Mouse (Mus musculus) liver, embryonic 14.5 days (tissue): Measurements from ENCODE around the gene Dlk1.

Experiments
- CTCF ChIP-seq: IDR thresholded peaks from 2 replicates; pipeline ENCODE4 v1.5.1; 2016; ENCODE audit warnings: antibody characterized with exemption, low read depth, control low read depth
- EP300 ChIP-seq: IDR thresholded peaks from 2 replicates; pipeline ENCODE4 v1.6.1; 2016; ENCODE audit warnings: antibody characterized with exemption, low read depth

GRCm38 (mm10) chr12:109475501-109475900 lies 22.9 kb downstream of the Dlk1 start:
- TF ChIP-seq EP300 (no peak), CTCF (no peak)
